Mouse (Mus musculus): ENCODE results near the gene Gjb2.

- TF ChIP-seq E2F4 (IDR thresholded peaks at IDR 0.05; ENCODE audit: insufficient read depth) (no peak), POLR2A (IDR thresholded peaks at IDR 0.05; ENCODE audit: insufficient read length, low read depth) (no peak)
Measured at GRCm38 (mm10) chr14:57057204-57057562, 47.3 kb downstream of the Gjb2 start.
